Mouse (Mus musculus) heart, postnatal 0 days (tissue): Measurements from ENCODE around the gene Abcg8. TPM values are rescaled to one million over a fixed set of nuclear protein-coding genes. Genes with fewer than 3 reads are reported as not detected.

ENCODE experiments used
- ATAC-seq: fragments of 200-750 bp; cut with Nextera tagmentation; 2 replicates; pipeline ENCODE4 v1.8.0; 2017; ENCODE audit warnings: low read depth, moderate number of reproducible peaks, moderate library complexity; ENCODE audit not compliant: insufficient read depth
- DNase-seq: peaks from one replicate; pipeline ENCODE4 v3.0.0-alpha.2; 2016; ENCODE audit warnings: low spot score
- H3K27ac ChIP-seq: fragments of 300-500 bp; sonication (generic); 2 replicates; pipeline ENCODE4 v1.5.1; 2014; ENCODE audit warnings: low read depth, mild to moderate bottlenecking
- H3K27me3 ChIP-seq: fragments of 300-500 bp; sonication (generic); 2 replicates; pipeline ENCODE4 v1.6.1; 2014; ENCODE audit warnings: low read length, mixed read lengths; ENCODE audit not compliant: control insufficient read depth, insufficient read depth
- H3K36me3 ChIP-seq: fragments of 300-500 bp; sonication (generic); replicated peaks from 2 replicates; pipeline ENCODE4 v1.6.1; 2014; ENCODE audit warnings: low read length, mixed read lengths; ENCODE audit not compliant: control insufficient read depth, insufficient read depth
- H3K4me1 ChIP-seq: fragments of 300-500 bp; sonication (generic); 2 replicates; pipeline ENCODE4 v1.6.1; 2014; ENCODE audit warnings: antibody characterized with exemption; ENCODE audit not compliant: control insufficient read depth, insufficient read depth
- H3K4me2 ChIP-seq: fragments of 300-500 bp; sonication (generic); 2 replicates; pipeline ENCODE4 v1.6.1; 2014; ENCODE audit warnings: low read depth, mild to moderate bottlenecking, low read length, moderate library complexity
- H3K4me3 ChIP-seq: fragments of 300-500 bp; sonication (generic); 2 replicates; pipeline ENCODE4 v1.5.1; 2014; ENCODE audit warnings: low read depth, low read length
- H3K9ac ChIP-seq: fragments of 300-500 bp; sonication (generic); replicated peaks from 2 replicates; pipeline ENCODE4 v1.6.1; 2014; ENCODE audit warnings: low read depth, low read length, mixed read lengths
- H3K9me3 ChIP-seq: fragments of 300-500 bp; sonication (generic); replicated peaks from 2 replicates; pipeline ENCODE4 v1.6.1; 2016; ENCODE audit warnings: low read length; ENCODE audit not compliant: control insufficient read depth
- CTCF ChIP-seq: IDR thresholded peaks from 2 replicates; pipeline ENCODE4 v1.5.1; 2016; ENCODE audit warnings: antibody characterized with exemption, control low read depth, low read depth
- EP300 ChIP-seq: IDR thresholded peaks from 2 replicates; pipeline ENCODE4 v1.6.1; 2016; ENCODE audit warnings: antibody characterized with exemption, low read depth
- WGBS: fragments of 180-500 bp; shearing (Covaris S2); extraction: QIAGEN DNeasy Blood & Tissue Kit; methylation state at CpG from one replicate; pipeline ENCODE4 v1.1.7; 2014; 5-methylcytosine and 5-hydroxymethylcytosine counted together
- polyA plus RNA-seq: library from polyadenylated mRNA; unstranded; fragments of >200 nt; fragmentation: Nextera tagmentation; extraction: Ambion mirVana; gene quantifications from 2 replicates; pipeline ENCODE4 v1.2.1, GENCODE M21; 2015
- total RNA-seq: library from RNA; depleted of rRNA; stranded (reverse); fragments of >200 nt; gene quantifications from 2 replicates; pipeline ENCODE4 v1.2.3, GENCODE M21; 2014; ENCODE audit warnings: low replicate concordance

The Abcg8 gene
- total and polyA plus RNA-seq, 2 experiments from 2014 or later, result not detected

DNA sequence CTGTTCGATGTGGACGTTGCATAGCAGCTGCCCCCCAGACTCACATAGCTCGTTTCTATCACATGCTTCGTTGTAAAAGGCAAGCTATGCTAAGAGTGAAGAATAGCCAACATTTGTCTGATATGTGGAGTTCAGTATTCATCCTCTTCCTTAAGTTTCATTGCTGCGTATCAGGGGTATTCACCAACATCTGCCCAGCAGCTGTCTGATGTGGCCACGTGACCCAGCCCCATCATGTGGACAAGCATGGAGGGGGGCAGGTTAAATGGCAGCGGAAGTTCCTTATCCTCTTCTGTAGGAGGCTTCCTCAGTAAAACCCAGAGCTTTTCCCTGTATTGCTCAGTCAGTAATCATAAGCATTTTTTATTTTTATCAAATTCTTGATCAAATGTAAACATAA is 18.3 kb upstream of the Abcg8 start:
- DNase-seq (no peak), ATAC-seq (no peak)
- H3K36me3 ChIP-seq, result no peaks in the 10 kb centered on the region
- no peak overlapping the region for H3K4me2 ChIP-seq
- H3K27me3 ChIP-seq, result no peaks in the 10 kb centered on the region
- no peak overlapping the region for H3K4me3 ChIP-seq
- no peaks in the 10 kb centered on the region for H3K4me1 ChIP-seq
- WGBS, result 73% methylated on average over 7 of the region's 7 CpGs
- H3K9ac ChIP-seq, result no peak overlapping the region
- H3K9me3 ChIP-seq, result no peaks in the 10 kb centered on the region
- TF ChIP-seq CTCF (no peak), EP300 (no peak)
- H3K27ac ChIP-seq, result no peak overlapping the region

DNA sequence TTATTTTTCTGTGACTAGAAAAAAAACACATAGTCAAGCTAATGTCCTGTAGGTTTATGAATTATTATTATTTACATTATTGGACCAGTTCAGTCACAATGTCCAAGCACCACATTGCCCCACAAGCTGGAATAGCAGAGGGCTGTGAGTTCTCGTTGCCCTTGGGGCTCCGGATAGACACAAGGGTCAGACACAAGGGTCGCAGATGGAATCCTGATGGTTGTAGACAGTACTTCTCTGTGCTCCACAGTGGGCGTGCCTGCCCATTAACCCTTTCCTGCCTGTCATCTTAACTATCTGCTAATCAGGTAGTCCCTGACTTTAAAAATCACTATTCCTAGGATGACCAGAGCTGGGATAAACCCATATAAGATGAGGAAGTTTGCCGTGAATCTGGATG is 17.9 kb upstream of the Abcg8 start:
- H3K36me3 ChIP-seq, result no peaks in the 10 kb centered on the region
- H3K4me1 ChIP-seq, result no peaks in the 10 kb centered on the region
- no peak overlapping the region for H3K4me2 ChIP-seq
- H3K27ac ChIP-seq, result no peak overlapping the region
- no peak overlapping the region for H3K4me3 ChIP-seq
- WGBS, result 36% methylated on average over 5 of the region's 5 CpGs
- ATAC-seq (no peak), DNase-seq (no peak)
- no peaks in the 10 kb centered on the region for H3K27me3 ChIP-seq
- H3K9me3 ChIP-seq, result no peaks in the 10 kb centered on the region
- no peak overlapping the region for H3K9ac ChIP-seq
- TF ChIP-seq CTCF, result no peak
- no peak for TF ChIP-seq EP300

DNA sequence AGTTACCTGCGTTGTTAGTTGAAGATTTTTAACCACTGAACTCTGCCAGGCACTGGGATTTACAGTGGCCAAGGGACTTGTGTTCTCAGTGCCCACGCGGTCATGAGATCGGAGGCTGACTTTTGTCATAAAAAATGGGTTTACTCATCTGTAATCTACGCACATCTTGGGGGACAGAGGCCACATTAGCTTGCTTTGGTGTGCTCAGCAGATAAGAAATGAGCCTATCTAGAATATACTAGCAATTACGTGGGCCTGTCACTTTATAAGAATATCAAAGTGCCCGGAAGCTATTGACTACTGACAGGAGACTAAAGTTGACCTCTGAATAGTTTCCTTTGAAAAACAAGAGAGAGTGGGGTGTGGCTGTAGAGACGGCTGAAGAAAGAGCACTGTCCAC is 17.2 kb upstream of the Abcg8 start:
- H3K4me2 ChIP-seq, result no peak overlapping the region
- no peaks in the 10 kb centered on the region for H3K27me3 ChIP-seq
- no peak for TF ChIP-seq CTCF
- TF ChIP-seq EP300, result no peak
- no peak overlapping the region for H3K4me3 ChIP-seq
- no peak overlapping the region for H3K9ac ChIP-seq
- ATAC-seq, result no peak
- no peaks in the 10 kb centered on the region for H3K9me3 ChIP-seq
- H3K36me3 ChIP-seq, result no peaks in the 10 kb centered on the region
- no peak for DNase-seq
- H3K27ac ChIP-seq, result no peak overlapping the region
- WGBS, result 78% methylated on average over 8 of the region's 8 CpGs
- no peaks in the 10 kb centered on the region for H3K4me1 ChIP-seq

DNA sequence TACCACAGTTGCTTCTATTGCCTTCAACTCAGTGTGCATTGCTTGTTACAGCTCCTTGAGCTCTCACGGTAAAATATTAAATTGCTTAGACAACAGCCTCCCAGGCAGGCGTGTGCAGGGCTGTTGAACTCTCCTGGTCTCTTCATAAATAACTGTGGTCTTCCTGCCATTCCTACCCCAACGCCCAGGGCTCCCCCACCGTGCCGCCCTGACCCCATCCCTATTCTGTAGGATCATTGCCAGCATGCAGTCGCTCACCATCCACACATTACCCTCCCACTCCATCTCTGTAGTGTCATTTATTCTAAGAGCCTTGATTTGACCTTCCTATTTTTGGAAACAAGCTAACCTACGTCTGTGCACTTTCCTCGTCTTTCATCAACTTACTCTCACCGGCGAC is 11.0 kb upstream of the Abcg8 start:
- DNase-seq (no peak), ATAC-seq (no peak)
- TF ChIP-seq EP300 (no peak), CTCF (no peak)
- peaks cover 6% of the 10 kb centered on the region; the same call in 1 of the 2 replicates for H3K4me1 ChIP-seq
- no peak overlapping the region for H3K9ac ChIP-seq
- no peaks in the 10 kb centered on the region for H3K9me3 ChIP-seq
- no peak overlapping the region for H3K27ac ChIP-seq
- H3K4me3 ChIP-seq, result no peak overlapping the region
- H3K27me3 ChIP-seq, result no peaks in the 10 kb centered on the region
- no peak overlapping the region for H3K4me2 ChIP-seq
- WGBS, result 32% methylated on average over 10 of the region's 10 CpGs
- no peaks in the 10 kb centered on the region for H3K36me3 ChIP-seq

DNA sequence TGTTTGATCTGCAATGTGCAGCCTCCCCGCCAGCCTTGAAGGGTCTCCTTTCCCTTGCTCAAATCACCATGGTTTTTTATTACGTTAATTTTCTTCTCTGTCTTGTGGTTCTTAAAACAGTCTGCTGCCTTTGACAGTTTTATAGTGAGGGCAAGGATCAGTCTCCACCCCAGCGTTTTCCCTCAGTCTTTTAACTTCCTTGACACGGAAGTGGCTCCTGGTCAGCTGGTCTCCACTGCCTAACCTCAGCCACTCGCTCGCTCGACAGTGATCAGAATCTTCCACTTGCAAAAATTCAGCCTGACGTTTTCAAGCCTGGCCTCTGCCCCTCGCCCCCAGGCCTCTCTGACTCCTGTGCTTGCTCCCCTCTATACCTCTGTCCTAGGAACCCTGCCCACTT is 10.4 kb upstream of the Abcg8 start:
- no peak overlapping the region for H3K9ac ChIP-seq
- H3K36me3 ChIP-seq, result no peaks in the 10 kb centered on the region
- no peak overlapping the region for H3K4me3 ChIP-seq
- H3K27ac ChIP-seq, result no peak overlapping the region
- TF ChIP-seq EP300 (no peak), CTCF (no peak)
- ATAC-seq (no peak), DNase-seq (no peak)
- no peaks in the 10 kb centered on the region for H3K27me3 ChIP-seq
- H3K4me1 ChIP-seq, result peaks cover 6% of the 10 kb centered on the region; the same call in 1 of the 2 replicates
- 41% methylated on average over 9 of the region's 9 CpGs for WGBS
- H3K9me3 ChIP-seq, result no peaks in the 10 kb centered on the region
- H3K4me2 ChIP-seq, result no peak overlapping the region

DNA sequence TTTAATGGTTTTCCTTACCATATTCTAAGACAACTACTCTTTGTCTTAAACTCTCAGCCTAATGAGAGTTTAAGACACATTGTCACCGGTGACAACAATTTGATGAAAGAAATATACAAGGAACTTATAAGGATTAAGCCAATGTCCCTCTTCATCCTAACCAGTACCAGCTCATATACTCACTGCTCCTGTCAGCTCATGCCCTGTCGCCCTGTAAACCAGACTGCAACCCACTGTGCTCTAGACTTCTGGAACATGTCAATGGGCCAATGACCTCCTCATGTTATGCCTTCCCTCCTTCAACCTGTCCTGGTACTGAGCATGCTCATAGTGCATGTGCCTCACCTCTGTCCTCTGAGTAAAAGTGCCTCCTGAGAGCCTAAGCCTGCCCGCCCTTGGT is 8.3 kb upstream of the Abcg8 start:
- no peak overlapping the region for H3K27ac ChIP-seq
- no peak for TF ChIP-seq CTCF
- TF ChIP-seq EP300, result no peak
- no peak overlapping the region for H3K9ac ChIP-seq
- WGBS, result 76% methylated on average over 3 of the region's 3 CpGs
- no peak overlapping the region for H3K4me2 ChIP-seq
- no peaks in the 10 kb centered on the region for H3K27me3 ChIP-seq
- ATAC-seq (no peak), DNase-seq (no peak)
- no peaks in the 10 kb centered on the region for H3K36me3 ChIP-seq
- H3K4me1 ChIP-seq, result peaks cover 6% of the 10 kb centered on the region; the same call in 1 of the 2 replicates
- H3K4me3 ChIP-seq, result no peak overlapping the region
- no peaks in the 10 kb centered on the region for H3K9me3 ChIP-seq
